Mouse (Mus musculus) neural tube, embryonic 10.5 days (tissue): ENCODE data around the gene Kctd6.

Experiments used
- DNase-seq: peaks from one replicate; pipeline ENCODE4 v3.0.0-alpha.2; 2017; ENCODE audit warnings: low spot score; ENCODE audit errors: extremely low spot score

The Kctd6 gene

DNA sequence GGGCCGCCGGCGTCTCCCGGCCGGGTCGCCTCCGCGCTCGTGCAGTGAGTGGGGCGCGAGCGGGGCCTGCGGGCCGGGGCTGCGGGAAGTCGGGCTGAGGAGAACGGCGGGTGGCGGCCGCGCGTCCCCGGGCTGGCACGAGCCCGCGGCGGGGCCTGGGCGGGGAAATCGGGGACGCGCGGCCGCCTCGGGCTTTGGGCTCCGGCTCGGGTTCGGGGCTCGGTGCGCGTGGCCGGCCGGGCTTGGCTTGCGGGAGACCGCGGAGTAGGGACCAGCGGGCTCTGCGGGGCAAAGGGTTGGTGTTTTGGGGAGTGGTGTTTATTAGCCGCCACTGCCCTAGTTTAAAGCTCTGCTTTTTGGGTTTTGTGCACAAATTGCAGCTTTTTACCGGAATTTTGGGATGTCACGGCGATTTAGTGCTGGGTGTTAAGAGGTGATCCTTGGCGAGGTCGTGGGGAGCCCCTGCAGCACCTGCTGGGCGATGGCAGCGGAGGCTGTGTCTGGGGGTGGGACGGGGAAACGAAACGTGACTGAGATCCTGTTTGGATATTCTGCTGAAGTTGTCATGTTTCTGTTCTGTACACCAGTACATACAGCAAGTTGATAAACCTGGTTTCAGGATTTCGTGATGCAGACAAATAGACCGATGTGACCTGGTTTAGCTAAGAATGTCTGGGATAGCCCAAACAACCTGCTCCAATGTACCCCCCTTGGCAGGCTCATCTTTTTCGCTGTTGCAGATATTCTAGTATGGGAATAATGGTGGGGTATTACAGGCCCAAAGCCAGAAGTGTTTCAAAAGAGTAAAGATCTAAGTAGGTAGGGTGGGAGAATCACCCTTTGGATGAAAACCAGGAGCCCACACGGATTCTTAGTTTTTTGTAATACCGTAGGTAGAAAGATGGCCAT lies 613 bp downstream of the Kctd6 start:
- peak; percentile 84 for DNase-seq

DNA sequence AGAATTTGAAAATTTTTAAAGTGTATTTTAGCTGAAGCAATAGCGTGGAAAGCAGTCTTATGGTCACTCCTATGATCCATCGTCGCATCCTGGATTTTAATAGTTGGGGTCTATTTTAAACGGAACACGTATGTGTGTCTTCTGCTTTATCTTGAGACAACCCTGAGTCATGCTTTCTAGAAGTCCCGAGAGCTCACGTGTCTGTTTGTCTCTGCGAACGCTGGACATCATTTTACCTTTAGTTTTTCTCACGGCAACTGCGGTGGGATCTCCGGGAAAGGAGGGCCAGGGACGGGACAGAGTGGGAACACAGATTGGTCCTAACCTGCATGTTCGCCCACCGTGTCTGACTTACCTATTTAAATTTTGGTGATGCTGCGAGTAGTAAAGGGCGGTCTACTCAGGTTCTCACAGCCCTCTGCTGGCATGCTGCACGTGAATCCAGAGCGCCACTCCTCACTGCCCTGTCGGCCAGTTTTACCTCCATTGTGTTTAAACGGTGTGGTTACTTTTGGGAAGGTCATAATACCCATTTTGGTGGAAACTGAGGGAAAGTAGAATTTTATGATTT lies 1.4 kb downstream of the Kctd6 start:
- peak; percentile 40 for DNase-seq

DNA sequence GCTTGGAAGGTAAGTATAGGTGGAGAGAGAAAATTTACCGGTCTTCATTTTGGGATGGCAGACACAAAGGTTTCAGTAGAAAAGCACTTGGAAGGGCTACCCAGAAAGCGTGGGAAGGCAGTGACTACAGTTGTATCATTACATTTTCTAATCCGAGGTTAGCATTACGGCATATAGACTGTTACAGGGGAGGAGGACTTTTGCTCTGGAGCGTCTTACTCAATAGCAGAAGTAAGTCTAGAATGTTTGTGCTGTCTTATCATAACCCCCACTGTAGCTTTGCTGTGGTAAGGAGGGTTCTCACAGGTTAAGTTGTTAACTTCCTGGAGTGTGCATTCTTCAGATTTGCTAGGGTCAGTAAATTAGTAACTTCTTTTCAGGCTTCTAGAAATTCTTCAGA lies 2.2 kb downstream of the Kctd6 start:
- DNase-seq, result no peak

DNA sequence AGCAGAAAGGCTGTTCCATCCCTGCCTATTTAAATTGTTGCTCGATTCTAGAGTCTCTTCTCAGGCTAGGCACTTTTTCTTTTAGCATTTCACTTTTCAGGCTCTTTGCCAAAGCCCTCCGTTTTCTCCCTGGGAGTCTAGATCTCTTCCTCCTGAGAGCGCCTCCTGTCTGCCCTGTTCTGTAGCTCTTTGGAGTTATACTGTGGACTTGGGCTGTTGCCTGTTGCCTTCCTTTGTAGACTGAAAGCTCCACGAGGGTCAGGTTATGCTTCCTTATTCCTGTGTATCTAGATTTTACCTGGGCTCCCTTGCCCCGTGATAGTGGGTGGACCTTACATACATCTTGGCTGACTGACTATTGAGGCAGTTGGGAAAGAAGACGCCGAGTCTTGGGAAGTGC lies 4.3 kb downstream of the Kctd6 start:
- no peak for DNase-seq

DNA sequence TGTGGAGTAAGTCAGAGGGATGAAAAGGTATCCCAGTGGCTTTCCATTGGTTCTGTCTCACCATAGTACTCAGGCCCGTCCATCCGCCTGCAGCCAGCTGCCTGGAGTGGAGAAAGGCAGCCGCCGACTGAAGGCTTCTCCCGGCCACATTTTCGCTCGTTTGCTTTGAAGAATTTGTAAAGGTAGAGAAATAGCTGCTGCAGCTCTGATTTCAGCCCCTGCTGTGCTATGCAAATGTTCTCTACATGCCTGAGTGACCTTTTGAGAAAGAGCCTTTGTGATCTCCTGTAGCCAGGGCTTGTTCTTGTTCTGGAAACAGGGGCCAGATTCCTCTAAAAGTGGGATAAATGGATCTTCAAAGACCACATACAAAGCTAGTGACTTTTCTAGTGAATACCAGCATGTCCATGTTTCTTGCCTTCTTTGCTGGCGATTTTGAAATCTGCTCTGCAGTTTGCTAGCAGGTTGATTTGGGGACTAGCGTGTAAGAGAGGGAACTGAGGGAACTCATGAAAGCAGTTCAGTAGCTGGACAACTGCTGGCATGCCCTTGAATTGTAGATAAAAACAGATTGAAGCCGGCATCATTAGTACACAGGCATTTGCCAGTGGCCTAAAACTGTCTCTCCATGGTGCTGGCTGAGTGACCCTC lies 4.9 kb downstream of the Kctd6 start:
- peak; percentile 44 for DNase-seq

DNA sequence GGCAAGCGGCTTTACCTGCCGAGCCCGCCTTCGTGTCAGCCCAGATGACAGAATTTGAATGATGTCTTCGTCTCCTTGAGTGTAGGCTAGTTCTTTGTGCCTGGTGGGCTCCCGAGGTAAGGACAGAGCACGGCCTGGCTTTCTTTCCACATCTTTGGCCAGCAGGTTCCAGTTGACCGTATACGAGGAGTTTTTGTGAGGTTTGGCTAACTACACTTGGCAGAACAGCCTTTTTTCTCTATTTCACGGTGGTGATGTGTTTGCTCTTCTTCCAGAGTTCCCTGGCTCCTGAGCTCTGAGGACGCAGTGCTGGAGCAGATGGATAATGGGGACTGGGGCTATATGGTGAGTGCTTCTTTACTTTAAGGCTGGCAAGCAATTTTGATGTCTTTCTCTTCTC lies 5.9 kb downstream of the Kctd6 start:
- no peak for DNase-seq

DNA sequence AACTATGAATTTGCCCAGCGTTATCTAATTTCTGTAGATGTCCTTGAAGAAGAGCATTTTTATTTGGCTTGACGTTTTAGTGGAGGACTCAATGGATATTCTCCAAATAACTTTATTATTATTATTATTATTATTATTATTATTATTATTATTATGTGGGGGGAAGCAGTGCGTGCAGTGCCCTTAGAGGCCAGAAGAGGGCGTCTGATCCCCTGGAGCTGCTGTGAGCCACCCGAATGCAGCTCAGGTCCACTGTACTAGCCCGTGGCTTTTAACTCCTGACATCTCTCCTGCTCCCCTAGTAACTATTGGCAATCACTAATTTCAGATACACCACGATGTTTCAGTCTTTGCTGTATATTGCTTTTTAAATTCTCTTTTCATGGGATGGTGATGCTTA lies 6.4 kb downstream of the Kctd6 start:
- DNase-seq, result no peak

DNA sequence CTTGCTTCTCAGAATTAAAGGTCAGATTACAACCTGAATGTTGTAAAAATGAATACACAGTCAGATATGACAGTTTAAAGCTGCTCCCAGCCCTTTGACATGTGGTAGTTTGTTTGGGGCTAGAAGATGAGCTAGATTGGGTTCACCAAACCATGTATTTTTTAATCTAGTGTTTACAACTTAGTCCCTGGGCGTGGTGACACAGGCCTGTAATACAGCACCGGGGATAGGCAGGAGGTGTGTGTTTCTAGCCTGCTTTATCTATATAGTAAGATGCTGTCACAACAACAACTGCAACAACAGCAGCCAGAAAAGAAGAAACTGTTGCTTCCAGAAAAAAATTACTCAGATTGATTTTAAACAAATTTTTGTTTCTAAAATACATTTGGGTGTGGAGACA lies 7.0 kb downstream of the Kctd6 start:
- no peak for DNase-seq

DNA sequence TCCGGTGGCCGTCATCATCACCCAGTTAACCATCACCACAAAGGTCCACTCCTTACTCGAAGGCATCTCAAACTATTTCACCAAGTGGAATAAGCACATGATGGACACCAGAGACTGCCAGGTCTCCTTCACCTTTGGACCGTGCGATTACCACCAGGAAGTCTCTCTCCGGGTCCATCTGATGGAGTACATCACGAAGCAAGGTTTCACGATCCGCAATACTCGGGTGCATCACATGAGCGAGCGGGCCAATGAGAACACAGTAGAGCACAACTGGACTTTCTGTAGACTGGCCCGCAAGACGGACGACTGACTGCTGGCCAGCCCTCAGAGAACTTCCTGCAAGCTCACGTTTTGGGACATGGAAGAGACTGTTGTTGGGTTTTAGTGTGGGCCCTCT lies 8.6 kb downstream of the Kctd6 start:
- DNase-seq, result no peak

DNA sequence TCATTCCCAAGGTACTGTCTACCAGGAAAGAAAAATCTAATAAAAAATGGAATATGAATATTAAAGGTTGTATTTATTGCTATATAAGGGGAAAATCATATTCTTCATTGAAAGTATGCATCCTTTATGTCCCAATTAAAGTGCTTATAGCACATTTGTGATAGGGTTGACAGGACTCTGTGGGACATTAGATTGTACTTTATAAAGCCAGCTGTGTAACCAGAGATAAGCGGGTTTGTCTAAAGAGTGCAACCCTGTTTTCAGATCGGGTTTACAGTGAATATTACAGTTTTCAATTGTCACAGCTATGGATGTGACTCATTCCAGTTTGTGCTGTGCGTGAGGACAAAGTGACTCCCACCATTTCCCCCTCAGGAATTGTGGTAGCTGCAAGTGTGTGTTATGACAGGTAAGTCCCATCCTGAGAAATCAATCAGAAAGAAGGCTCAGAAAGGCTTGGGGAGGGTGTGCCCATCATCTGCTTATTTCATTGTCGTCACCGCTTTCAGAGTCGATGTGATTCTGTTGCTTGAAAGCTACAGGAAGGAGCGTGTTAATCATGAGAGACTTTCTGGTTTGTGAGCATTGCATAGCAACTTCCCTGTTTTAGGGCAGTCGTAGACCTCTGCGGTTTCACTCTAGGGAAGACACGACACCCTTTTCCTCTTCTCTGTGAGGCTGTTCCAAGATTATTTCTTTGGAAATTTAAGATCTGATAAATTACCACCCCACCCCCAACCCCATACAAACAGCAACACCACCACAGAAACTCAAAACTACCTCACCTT lies 9.8 kb downstream of the Kctd6 start:
- no peak for DNase-seq

DNA sequence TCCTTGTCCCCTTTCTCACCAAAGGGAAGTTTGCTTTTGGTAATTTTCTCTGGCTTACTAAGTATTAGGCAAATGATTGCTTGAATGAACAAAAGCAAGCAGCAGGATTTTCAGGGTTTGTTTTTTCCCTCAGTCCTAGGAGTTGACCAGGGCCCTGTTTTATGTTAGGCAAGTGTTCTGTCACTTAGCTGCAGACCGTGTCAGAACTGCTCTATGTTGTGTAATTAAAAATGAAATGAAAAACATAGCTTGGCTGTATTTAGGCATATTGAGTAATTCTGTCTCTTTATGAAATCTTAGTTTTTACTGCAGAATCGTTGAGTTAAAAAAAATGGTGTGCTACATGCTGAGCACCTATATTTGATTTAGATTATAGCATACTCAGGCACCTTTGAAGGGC lies 10.9 kb downstream of the Kctd6 start:
- DNase-seq, result no peak

DNA sequence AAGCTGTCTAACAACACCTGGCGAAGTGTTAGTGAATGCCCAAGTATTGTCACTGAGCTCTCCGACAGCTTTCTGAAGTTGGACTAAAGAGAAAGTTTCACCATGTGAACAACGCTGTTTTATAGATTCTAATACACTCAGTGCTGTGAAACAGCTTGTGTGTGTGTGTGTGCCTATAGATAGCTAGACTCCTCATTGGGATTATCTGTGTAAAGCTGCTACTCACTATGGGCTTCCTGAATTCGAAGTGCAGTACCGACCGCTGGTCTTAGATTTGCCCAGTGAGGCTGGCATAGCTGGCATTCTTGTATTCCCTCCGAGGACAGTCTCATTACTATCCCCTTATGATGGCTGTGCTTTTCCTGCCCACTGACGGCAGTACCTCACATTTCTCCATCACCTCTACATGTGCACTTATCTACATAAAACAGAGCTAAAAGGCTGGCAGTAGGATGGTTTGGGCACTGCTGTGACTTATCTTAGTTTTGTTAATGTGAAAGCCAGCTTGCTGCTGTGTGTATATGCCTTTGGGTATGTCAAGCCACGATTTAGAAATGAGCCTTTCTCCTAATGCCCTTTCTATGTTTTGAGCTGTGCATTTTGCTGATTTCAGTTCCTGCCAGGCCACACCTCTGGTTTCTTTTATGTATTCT lies 15.6 kb downstream of the Kctd6 start:
- no peak for DNase-seq

DNA sequence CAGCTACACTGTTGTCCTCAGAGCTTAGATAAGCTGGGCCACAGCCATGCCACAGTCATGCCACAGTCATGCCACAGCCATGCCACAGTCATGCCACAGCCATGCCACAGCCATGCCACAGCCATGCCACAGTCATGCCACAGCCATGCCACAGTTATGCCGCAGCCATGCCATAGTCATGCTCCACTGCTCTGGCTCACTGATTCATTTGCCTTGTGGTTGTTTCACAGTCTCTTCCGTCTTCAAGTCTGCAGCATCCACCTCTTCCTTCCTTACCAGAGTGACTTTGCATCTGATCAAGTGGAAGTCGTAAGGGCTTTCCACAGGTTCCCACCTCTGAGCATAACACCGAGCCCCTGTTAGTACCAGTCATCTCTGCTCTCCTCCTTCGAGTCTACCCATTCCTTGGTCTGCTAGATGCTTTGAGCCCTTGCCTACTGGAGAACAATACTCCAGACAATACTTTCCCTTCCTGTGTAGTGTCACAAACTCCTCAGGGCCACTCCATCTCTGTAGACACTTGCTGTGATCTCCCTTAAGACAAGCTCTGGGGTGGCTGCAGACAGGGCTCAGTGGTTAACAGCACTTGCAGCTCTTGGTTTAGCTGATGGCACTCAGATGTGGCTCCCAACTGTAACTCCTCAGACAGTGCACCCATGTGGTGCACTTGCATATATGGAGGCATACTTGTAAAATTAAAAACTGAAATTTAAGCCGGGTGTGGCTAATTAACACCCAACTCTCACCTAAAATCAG lies 18.4 kb downstream of the Kctd6 start:
- DNase-seq, result no peak

DNA sequence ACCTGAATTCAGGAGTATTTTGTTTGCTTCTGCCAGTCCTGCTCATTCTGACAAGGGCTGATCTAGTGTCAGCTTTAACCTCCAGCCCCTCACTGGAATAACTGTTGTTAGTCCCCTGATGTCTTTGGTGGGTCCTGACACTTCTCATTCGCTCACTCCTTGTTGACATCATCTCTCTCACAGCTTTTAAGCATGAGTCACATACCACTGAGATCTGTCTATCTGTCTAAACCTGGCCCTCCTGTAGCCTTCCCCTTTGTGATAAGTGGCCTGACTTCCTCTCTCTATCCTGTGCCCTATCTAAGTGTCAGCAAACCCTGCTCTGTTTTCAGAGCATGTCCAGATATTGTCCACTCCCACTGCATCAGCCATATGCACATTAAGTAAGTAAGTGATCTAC lies 19.3 kb downstream of the Kctd6 start:
- no peak for DNase-seq

DNA sequence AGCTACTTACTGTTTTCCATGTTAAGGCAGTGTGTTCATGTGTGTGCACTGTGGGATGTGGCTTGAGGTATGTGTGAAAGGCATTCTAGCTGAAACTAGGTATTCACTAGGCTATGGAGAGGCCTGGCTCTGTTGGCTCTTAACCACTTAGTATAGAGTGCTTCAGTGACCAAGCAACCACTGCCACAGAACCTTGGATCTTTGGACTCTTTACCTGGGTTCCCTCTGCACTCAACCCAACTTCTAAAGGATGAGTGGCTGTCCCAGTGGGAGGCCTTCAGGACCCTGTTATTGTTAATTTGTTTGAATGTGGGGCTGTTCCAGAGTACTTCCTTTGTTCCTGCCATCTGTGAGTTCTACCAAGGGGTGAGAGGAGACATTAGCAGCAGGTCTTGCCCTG lies 27.9 kb downstream of the Kctd6 start:
- no peak for DNase-seq

DNA sequence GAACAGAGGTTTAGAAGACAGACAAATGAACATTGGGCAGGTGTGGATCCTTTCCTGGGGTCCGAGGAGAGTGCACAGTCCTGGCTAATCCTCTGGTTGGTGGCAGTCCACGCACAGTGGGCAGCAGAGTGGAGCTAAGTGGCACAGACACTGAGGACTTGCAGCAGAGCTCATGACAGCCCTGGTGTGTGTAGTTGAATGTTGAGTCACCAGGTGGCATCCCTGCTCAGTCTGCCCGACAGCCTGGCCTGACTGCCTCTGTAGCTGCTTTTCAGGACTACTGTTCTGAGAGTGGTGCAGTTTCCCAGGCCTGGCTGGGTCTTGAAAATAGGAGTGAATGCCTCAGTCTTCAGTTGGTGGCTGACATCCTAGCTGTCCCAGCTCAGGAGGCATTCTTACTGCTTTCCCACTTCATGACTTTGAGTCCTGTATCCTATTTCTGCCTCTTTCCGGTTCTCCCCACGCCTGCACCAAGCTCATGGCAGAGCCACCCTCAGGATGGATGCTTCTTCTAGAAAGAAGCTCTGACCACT lies 28.5 kb downstream of the Kctd6 start:
- DNase-seq, result peak; percentile 19

DNA sequence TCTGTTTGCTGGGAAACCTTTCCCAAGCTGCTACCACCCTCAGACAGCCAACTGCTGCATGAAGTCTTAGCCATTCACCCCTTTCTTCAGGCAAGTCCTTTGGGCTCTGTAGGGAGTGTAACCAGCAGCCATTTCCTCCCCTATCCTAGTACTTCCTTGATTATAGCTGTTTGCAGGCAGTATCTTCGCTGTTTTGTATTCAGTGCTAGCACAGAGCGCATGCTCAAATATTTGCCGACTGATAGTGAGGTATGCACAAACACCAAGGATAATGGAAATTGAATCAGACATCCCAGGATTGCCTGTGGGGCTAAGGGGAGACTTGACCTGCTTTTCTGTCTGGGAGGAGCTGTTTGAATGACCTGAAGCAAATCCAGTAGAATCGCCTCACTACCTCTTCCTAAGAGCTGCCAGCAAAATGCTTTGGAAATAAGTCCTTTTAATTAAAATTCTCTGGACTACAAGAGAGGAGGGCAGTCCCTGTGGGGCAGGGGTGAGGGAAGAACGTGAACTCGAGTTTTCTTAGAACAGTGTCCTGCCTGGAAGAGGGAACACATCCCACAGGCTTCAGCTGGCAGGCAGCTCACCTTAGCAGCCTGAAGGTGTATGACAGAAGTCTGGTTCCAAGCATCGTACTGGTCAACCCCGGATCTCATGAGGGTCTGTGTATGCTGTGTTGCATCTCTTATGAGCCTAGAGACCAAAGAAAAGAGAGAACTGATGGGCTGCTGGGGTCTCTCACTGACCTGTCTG lies 29.4 kb downstream of the Kctd6 start:
- peak; percentile 11 for DNase-seq

DNA sequence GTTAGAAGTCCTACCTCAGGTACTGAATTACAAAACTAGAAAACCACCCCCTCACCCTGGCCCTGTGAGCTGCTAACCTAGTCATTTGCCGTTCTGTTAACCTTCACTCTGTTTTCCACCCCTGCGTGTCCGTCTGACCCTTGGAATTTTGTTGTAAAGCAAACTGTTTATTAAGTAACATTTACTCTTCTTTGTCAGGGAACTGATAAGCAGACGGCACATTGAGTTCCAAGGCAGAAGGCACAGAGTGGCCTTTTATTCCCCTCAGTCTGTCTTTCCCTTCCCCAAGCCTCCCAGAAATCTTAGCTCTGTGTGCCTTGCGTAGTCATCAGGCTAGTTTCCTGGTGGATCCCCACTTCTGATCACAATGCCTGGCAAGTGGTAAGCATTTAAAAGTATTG lies 30.3 kb downstream of the Kctd6 start:
- DNase-seq, result no peak

DNA sequence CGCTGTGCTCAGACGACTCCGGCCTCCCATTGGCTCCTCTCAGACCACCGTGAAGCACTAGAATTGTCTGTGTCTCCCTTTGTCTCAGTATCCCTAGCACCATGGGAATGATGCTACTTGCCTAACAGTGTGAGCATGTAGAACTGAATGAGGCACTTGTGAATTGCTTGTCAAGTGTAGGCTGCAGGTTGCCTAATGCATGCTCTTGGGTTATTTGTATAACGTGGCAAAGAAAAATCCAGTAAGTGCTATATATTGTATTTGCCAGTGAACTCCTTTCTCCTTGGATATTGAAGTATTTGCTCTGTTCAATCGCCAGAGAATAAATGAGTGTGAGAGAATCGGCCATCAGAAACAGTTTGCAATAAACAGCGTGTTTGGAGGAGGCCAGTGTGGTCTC lies 32.9 kb downstream of the Kctd6 start:
- no peak for DNase-seq

DNA sequence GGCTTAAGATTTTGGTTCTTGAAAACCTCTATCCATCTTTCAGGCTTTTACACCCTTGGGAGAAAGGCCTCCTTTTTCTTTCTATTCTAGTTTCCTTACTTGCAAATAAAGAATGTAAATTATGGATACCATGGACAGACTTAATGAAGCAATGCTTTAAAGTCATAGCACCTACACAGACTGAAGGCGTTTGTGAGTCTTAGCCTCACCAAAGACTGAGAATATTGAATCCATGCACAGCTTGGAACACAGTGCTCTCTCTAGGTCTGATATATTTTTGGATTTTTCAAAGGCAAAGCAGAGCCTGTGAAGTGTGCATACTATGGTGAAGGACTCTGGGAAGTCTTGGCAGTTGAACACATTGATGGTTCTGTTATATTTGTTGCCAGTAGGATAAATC lies 35.3 kb downstream of the Kctd6 start:
- no peak for DNase-seq
